Mouse (Mus musculus): ENCODE data around the gene Tmem120b. TPM values are rescaled to one million over a fixed set of nuclear protein-coding genes. Genes with fewer than 3 reads are reported as not detected.
A peak's percentile ranks its signal among the peaks of the same experiment; 100 is the strongest.

The Tmem120b gene
- total RNA-seq, 2 experiments from 2014 or later = 1.4 TPM

DNA sequence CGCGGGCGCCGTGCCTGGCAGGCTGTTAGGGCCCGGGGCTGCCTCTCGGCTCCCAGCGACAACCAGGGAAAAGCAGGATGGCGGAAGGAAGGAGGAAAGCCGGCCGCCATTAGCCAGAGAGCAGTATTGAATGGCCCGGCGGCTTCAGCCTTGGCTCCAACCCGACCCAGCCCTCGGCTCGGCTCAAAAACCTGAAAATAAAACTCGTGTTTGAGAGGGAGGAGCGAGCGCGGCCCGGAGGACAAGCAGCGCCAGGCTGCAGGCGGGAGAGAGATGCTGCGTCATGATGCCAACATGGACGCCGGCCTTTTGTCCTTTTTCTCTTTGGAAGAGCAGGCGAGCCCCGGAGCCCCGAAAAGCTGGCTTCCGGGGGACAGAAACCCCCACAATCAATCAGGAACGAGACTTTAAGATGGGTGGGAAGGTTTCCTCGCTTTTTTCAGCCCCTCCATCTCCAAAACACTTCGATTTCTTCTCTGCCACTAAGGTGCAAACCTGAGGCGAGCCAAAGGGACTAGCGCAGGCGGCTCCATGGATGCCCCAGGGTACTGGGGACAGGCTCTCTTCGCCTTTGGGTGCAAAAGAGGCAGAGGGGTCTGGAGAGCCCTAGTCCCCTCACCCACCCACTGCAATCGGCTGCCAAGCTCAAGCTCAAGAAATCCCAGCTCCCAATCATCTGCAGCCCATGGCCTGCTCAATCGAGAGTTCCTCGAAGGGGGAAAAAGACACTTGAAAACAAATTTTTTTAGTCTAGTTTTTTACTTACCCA is 70.9 kb downstream of the Tmem120b start:
- ATAC-seq (replicated peaks; ENCODE audit: poor library complexity) = peak; percentile 12; the same call in 1 of the 2 replicates

DNA sequence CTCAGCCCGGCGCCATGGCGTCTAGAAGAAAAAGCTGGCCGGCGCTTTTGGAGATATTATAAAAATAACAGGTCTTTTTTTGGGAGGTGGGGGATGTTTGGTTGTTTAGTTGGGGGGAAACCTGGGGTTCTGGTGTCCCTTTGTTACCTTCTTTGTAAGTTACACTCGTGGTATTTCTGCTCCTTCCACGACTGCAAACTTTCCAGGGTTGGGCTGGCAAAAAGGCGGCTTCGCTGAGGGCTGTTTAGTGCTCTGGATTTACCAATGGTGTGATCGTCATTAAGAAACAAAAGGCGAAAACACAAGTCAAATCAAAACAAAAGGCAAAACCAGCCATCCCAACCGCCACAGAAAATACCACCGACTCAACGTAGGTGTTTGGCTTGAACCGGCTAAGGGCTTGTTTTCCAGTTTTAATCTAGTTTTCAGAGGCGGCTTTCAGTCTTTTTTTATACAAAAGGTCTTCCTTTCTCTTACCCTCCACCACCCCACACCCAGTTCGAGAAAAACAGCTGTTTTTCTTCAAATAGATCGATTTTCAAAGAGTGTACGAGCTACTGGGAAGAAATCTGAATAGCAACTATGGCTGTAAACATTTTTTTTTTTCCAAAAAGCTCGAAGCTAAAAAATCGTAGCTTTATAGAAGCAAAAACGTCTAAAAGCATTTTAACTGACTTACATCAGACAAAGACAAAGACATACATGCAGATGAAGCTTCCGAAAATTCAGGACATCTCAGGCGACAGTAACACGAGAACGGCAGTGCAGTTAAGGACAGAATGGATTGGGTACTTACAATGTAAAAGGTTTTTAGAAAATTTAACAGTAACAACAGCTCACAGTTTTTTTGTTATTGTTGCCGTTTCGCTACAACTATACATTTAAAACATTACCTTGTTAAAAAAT is 71.8 kb downstream of the Tmem120b start:
- ATAC-seq (replicated peaks; ENCODE audit: poor library complexity) = no peak

DNA sequence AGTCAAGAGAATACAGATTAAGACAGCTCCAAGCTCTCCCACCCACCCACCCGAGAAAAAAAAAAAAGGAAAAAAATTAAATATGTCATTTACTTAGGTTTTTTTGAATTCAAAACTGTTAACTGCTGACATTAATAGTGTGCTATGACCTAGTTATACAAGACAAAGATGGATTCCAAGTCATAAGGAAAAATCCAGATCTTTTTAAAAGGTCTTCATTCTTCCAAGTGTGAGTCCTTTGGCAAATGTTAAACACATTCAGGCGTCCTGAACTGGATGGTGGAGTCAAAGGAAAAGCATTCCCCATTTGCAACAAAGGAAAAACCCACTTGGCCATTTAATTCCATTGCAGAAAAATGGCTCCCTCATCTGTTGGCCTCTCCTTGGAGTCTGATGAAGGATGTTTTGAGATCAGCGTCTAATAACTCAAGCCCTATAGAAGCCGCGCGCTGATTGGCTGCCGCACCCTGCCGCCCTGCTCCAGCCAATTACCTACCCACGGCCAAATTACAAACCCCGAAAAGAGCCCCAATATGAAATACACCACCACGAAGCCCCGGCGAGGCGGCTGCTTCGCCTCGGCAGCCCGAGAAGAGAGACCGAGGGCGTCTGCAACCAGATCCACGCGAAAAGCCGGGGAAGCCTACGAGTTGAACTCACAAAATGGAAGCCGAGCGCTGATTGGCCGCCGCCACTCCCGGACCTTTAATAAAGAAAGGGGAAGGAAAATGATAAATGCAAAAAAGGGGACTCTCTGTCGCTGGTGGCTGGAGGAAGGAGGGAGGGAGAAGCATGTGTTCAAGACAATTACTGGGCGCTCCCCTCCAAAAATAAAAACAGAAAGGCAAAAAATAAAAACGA is 72.7 kb downstream of the Tmem120b start:
- peak; percentile 45 for ATAC-seq (replicated peaks; ENCODE audit: poor library complexity)

DNA sequence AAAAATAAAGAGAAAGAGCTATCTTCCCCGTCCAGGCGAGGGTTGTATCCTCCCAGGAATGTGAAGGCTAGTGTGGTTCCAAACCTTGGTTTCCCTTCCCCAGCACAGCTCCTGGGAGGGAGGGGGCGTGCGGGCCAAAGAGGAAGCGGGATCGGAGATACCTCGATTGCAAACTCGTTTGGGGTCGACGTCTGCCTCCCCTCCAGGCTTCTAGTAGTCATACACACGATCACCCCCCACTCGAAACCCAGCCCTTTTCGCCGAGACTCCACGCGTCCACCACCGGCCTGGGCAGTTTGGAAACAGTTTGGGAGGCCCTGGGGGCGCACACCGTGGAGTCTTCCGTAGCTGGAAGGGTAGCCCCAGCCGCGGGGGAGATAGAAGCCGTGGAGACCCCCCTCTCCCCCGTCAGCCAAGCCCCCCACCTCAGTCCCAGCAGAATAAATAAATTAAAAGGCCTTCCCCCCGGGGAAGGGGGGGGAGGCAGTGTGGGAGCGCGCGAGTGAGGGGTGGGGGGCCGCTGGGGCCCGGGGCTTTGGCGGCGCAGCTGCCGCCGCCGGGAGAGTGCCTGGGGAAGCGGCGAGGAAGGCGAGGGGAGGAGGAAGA is 73.4 kb downstream of the Tmem120b start:
- ATAC-seq (replicated peaks; ENCODE audit: poor library complexity) = peak; percentile 15; the same call in 1 of the 2 replicates

DNA sequence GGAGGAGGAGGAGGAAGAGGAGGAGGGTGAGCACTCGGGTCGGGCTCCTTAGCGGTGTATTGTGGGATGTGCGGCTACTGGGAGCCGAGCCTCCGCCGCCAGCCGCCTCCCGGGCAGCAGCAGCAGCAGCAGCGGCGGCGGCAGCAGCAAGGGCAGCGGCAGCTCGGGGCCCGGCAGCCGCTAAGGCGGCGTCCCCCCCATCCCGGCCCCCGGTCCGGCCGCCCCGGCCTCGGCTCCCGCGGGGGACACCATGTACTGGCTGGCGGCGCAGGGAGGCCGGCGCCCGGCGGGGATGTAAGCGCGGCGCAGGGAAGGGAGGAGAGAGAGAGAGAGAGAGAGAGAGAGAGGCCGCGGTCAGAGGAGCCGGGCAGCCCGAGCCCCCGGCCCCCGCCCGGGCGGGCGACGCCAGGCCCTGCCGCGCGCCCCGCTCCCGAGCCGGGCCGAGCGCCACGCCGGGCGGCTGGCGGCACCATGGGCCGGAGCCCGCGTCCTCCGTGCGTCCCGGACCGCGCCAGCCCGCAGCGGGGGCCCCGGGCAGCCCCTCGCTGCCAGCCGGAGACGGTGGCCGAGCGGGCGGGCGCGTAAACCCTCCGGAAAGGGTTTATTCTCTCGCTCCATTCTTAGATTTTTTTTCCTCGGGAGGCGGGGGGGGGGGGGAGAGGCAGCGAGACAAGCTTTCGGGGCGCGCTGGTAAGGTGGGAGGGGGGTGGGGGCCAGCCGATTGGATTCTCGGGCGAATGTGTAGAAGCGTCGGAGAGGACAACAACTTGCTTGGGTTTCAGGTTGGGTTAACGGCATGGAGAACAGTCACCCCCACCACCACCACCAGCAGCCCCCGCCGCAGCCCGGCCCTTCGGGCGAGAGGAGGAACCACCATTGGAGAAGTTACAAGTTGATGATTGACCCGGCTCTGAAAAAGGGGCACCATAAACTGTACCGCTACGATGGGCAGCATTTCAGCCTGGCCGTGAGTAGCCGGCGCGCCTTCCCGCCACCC is 74.2 kb downstream of the Tmem120b start, which contains the start of gene Setd1b:
Gene Setd1b (plus strand): TSS at position 33 of the 997 bp plus-strand sequence.
- ATAC-seq (replicated peaks; ENCODE audit: poor library complexity) = peak; percentile 24

DNA sequence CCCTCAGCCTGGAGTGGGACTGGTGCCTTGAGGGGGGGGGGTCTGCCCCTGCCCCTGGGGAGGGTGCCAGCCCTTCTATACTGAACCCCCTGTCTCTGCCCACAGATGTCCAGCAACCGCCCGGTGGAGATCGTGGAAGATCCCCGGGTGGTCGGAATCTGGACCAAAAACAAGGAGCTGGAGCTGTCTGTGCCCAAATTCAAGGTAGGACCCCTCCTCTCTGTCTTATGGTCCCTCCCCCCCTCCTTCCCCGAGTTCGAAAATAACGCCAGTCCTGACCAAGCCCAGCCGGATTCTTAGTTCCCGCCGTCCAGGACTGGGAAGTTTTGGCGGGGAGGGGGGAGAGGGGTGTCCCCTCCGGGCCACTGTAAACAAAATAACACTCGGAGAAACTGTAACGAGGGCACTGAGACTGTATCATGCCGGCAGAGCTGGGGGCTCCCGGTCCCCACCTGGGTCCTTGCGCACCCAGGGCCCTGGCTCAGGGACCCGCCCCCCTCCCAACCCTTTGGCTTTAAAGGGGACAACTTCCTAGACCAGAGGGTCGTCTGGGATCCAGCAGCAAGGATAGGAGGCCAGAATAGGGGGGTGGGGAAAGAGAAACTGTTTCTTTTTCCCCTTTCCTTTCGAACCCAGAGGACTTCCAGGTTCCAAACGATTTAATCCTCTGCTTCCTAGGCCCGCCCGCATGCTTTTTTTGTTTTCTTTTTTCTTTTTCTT is 75.2 kb downstream of the Tmem120b start:
- no peak for ATAC-seq (replicated peaks; ENCODE audit: poor library complexity)

DNA sequence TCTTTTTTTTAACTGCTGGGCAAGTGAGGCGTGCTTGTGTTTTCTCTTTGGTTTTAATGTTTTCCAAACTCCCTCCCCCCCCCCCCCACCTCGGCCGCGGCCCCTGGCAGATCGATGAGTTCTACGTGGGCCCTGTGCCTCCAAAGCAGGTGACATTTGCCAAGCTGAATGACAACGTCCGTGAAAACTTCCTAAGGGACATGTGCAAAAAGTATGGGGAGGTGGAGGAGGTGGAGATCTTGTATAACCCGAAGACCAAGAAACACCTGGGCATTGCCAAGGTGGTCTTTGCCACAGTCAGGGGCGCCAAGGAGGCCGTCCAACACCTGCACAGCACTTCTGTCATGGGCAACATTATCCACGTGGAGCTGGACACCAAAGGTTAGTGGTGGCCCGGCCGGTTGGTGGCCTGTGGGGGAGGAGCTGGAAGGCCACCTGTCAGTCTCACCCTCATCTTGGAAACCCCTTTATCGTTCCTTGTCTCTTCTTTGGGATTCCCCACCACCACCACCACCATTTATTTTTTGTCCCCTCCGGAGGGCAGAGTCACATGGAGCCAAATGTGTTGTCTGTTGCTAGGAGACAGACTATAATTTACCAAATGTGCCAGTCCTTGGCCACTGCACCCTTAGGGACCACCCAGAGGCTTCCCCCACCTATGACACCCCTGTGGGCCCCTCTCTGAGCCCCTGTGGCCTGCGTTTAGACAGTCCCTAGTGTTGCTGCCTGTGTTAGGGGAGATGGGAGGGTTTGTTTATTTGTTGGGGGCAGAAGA is 75.9 kb downstream of the Tmem120b start:
- ATAC-seq (replicated peaks; ENCODE audit: poor library complexity) = no peak

DNA sequence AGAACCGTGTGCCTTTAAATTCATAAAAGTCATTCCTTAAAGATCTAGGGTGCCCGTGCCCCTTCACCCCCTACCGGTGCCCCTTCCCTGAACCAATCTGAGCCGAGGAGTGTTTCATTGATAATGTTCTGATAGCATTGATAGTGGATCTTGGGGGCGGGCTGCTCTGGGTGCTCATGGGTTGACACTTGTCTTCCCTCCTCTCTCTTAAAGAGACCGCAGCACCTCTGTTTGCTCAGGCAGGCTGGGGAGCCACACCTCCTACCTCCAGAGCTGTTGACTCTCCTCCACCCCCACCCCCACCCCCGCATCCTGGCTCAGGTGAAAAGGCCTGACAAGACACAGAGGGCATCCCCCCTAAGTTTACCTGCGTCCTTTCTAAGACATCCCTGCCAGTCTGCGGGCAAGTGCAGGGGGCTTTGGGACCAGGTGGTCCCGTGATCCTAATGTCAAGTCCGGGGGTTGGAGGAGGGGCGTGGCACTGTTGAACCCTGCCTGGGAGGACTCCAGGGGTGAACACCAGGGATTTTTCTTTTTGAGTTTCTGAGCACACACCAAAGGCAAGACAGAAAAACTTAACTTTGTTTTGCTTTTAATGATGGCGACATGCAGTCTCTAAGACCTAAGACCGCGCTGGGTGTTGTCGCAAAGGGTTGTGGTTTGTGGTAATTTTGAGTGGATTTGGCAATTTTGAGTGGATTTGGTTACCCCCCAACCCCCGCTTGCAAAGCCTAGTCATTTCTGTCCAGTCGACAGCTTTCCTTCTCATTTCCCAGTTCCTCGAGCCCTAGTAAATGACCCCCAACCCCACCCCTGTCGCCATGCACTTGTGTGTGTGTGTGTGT is 76.8 kb downstream of the Tmem120b start:
- ATAC-seq (replicated peaks; ENCODE audit: poor library complexity) = no peak

DNA sequence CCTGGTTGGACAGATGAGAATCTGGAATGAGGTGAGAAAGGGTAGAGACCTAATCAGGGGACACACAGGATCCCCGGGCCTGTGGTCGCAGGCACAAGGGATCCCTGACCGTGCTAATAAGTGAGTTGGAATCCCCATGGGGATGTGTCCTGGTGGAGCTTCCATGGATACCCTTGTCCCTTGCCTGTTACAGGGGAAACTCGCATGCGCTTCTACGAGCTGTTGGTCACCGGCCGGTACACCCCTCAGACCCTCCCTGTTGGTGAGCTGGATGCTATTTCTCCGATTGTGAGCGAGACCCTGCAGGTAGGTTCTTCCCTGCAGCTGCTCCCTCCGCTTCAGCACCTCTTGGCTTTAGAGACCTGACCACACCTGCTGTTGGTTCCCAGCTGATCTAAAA is 78.1 kb downstream of the Tmem120b start:
- ATAC-seq (replicated peaks; ENCODE audit: poor library complexity) = no peak

DNA sequence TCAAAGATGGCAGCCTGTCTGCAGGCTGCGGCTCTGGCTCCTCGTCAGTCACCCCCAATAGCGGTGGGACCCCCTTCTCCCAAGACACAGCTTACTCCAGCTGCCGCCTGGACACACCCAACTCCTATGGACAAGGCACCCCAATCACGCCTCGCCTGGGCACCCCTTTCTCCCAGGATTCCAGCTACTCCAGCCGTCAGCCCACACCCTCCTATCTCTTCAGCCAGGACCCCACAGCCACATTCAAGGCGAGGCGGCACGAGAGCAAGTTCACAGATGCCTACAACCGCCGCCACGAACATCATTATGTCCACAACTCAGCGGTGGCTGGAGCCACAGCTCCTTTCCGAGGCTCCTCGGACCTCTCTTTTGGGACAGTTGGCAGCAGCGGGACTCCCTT is 79.4 kb downstream of the Tmem120b start:
- ATAC-seq (replicated peaks; ENCODE audit: poor library complexity) = no peak

DNA sequence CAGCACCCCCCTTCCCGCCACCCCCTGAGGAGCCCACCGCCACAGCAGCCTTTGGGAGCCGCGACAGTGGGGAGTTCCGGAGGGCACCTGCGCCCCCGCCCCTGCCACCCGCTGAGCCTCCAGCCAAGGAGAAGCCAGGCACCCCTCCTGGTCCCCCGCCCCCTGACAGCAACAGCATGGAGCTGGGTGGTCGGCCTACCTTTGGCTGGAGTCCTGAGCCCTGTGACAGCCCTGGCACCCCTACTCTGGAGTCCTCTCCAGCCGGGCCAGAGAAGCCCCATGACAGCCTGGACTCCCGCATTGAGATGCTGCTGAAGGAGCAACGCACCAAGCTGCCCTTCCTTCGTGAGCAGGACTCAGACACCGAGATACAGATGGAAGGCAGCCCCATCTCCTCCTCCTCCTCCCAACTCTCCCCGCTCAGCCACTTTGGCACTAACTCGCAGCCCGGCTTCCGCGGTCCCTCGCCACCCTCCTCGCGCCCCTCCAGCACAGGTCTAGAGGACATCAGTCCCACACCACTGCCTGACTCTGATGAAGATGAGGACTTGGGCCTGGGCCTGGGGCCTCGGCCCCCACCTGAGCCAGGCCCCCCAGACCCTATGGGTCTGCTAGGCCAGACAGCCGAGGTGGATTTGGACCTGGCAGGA is 80.0 kb downstream of the Tmem120b start:
- no peak for ATAC-seq (replicated peaks; ENCODE audit: poor library complexity)

DNA sequence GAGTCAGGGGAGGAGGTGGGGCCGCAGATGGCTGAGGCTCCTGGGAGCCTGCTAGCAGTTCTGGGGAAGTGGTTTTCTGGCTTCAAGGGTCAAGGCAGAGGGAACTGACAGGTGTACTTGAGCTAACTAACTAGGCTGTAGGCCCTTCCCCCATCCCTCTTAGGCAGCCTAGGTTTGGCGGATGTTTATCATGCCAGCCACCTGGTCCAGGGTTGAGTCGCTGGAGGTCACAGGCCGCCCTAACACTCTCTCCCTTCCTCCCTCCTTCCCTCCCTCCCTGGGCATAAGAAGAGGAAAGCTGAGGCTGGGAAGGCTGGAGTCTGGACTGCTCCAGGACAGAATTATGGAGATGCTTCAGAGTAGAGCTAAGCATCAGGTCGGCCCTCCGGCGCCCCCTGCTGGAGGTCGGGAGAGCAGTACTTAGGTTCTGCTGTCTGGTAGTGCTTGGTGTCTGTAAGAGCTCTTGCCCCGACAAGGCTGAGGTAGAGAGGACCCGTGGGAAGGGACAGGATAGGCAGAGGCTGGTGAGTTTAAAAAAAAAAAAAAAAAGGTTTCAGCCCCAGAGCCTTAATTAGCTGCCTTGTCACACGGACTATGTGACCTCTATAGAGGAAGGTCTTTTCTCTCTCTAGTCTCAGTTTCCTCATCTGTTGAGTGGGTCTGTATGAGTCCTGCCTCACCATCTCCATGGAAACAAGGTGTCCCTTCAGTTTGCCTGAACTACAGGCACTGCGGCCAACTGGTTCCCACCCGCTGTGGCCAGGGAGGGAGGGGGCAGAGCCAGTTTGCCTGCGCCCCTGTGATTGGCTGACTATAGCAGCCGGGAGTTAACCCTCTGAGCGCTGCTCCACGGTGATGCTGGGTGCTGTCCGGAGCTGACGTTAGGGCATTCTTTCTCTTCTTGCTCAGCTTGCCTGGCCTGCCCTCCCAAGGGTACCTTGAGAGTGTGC is 81.5 kb downstream of the Tmem120b start:
- peak; percentile 68 for ATAC-seq (replicated peaks; ENCODE audit: poor library complexity)

DNA sequence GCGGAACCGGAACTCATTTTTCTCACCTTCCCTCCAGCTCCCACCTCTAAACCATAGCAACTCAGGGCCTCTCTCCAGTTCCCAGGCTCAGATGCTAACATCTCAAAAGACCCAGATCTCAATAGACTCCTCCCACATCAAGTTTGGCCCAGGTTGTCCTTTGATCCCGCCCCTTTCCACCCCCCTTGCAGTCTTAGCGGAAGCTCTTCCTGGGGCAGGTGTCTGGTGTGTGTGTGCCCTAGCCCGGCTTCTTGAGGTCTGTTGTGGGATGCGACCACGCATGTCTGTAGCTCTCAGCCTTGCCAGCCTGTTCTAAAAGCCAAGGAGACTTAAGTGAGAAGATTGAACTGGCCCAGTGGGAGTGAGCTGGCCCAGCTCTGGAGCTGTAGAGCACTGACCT is 82.4 kb downstream of the Tmem120b start:
- ATAC-seq (replicated peaks; ENCODE audit: poor library complexity) = no peak

DNA sequence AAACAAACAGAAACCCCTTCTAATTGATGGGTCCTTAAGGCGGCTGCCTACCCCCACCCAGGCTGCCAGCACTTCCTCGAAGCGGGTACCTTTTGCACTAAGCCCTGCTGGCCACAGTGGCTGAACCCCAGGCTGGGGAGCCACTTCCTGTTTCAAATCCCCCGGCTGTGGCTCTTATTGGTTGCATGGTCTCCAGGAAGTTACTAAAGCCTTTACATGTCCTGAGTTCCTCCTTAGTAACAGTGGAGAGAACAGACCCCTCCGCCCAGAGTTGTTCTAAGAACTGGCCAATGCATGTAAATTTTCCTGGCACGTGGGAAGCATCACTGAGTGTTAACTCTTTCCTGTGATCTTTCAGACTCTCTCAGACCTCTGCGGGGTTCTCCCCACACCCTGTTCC is 82.9 kb downstream of the Tmem120b start:
- peak; percentile 71 for ATAC-seq (replicated peaks; ENCODE audit: poor library complexity)

DNA sequence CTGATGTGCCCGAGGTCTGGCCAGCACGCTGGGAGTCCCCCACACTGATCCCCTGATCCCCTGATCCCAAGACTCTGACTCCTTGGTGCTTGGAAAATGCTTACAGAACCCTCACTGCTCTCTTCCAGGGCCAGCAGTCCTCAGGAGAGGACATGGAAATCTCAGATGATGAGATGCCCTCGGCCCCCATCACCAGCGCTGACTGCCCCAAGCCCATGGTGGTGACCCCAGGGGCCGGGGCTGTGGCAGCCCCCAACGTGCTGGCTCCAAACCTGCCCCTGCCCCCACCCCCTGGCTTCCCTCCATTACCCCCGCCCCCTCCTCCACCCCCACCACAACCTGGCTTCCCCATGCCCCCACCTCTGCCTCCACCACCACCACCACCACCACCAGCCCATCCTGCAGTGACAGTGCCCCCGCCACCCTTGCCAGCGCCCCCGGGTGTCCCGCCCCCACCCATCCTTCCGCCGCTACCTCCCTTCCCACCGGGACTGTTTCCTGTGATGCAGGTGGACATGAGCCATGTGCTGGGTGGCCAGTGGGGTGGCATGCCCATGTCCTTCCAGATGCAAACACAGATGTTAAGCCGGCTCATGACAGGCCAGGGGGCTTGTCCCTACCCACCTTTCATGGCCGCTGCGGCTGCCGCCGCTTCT is 83.6 kb downstream of the Tmem120b start:
- no peak for ATAC-seq (replicated peaks; ENCODE audit: poor library complexity)
